Mouse (Mus musculus) heart, postnatal 0 days (tissue): ENCODE measurements around the gene Tbxas1. TPM values are rescaled to one million over a fixed set of nuclear protein-coding genes. Genes with fewer than 3 reads are reported as not detected.

Source experiments
- ATAC-seq: fragments of 200-750 bp; cut with Nextera tagmentation; 2 replicates; pipeline ENCODE4 v1.8.0; 2017; ENCODE audit warnings: low read depth, moderate number of reproducible peaks, moderate library complexity; ENCODE audit not compliant: insufficient read depth
- DNase-seq: peaks from one replicate; pipeline ENCODE4 v3.0.0-alpha.2; 2016; ENCODE audit warnings: low spot score
- H3K27ac ChIP-seq: fragments of 300-500 bp; sonication (generic); 2 replicates; pipeline ENCODE4 v1.5.1; 2014; ENCODE audit warnings: low read depth, mild to moderate bottlenecking
- H3K27me3 ChIP-seq: fragments of 300-500 bp; sonication (generic); 2 replicates; pipeline ENCODE4 v1.6.1; 2014; ENCODE audit warnings: low read length, mixed read lengths; ENCODE audit not compliant: control insufficient read depth, insufficient read depth
- H3K36me3 ChIP-seq: fragments of 300-500 bp; sonication (generic); replicated peaks from 2 replicates; pipeline ENCODE4 v1.6.1; 2014; ENCODE audit warnings: low read length, mixed read lengths; ENCODE audit not compliant: control insufficient read depth, insufficient read depth
- H3K4me1 ChIP-seq: fragments of 300-500 bp; sonication (generic); 2 replicates; pipeline ENCODE4 v1.6.1; 2014; ENCODE audit warnings: antibody characterized with exemption; ENCODE audit not compliant: control insufficient read depth, insufficient read depth
- H3K4me2 ChIP-seq: fragments of 300-500 bp; sonication (generic); 2 replicates; pipeline ENCODE4 v1.6.1; 2014; ENCODE audit warnings: low read depth, mild to moderate bottlenecking, low read length, moderate library complexity
- H3K4me3 ChIP-seq: fragments of 300-500 bp; sonication (generic); 2 replicates; pipeline ENCODE4 v1.5.1; 2014; ENCODE audit warnings: low read depth, low read length
- H3K9ac ChIP-seq: fragments of 300-500 bp; sonication (generic); replicated peaks from 2 replicates; pipeline ENCODE4 v1.6.1; 2014; ENCODE audit warnings: low read depth, low read length, mixed read lengths
- H3K9me3 ChIP-seq: fragments of 300-500 bp; sonication (generic); replicated peaks from 2 replicates; pipeline ENCODE4 v1.6.1; 2016; ENCODE audit warnings: low read length; ENCODE audit not compliant: control insufficient read depth
- CTCF ChIP-seq: IDR thresholded peaks from 2 replicates; pipeline ENCODE4 v1.5.1; 2016; ENCODE audit warnings: antibody characterized with exemption, control low read depth, low read depth
- EP300 ChIP-seq: IDR thresholded peaks from 2 replicates; pipeline ENCODE4 v1.6.1; 2016; ENCODE audit warnings: antibody characterized with exemption, low read depth
- WGBS: fragments of 180-500 bp; shearing (Covaris S2); extraction: QIAGEN DNeasy Blood & Tissue Kit; methylation state at CpG from one replicate; pipeline ENCODE4 v1.1.7; 2014; 5-methylcytosine and 5-hydroxymethylcytosine counted together
- polyA plus RNA-seq: library from polyadenylated mRNA; unstranded; fragments of >200 nt; fragmentation: Nextera tagmentation; extraction: Ambion mirVana; gene quantifications from 2 replicates; pipeline ENCODE4 v1.2.1, GENCODE M21; 2015
- total RNA-seq: library from RNA; depleted of rRNA; stranded (reverse); fragments of >200 nt; gene quantifications from 2 replicates; pipeline ENCODE4 v1.2.3, GENCODE M21; 2014; ENCODE audit warnings: low replicate concordance

Tbxas1 gene
- total and polyA plus RNA-seq, 2 experiments from 2014 or later = 0.64 to 1.6 TPM

- Histone ChIP-seq H3K9ac (no peak overlapping the region), H3K27ac (no peak overlapping the region), H3K4me2 (no peak overlapping the region), H3K27me3 (no peaks in the 10 kb centered on the region), H3K36me3 (no peaks in the 10 kb centered on the region), H3K4me3 (no peak overlapping the region), H3K4me1 (peaks cover 44% of the 10 kb centered on the region), H3K9me3 (no peaks in the 10 kb centered on the region)
- 81% methylated on average over 1 of the region's 1 CpGs for WGBS
- ATAC-seq (no peak), DNase-seq (no peak)
- TF ChIP-seq CTCF (no peak), EP300 (no peak)
Observed at GRCm38 (mm10) chr6:38840780-38841179, 34.4 kb upstream of the Tbxas1 start.

- TF ChIP-seq EP300 = no peak
- no peak overlapping the region for H3K4me2 ChIP-seq
- 65% methylated on average over 3 of the region's 3 CpGs for WGBS
- no peak overlapping the region for H3K4me3 ChIP-seq
- peaks cover 52% of the 10 kb centered on the region for H3K4me1 ChIP-seq
- peak overlapping the region; percentile 40; the same call in 1 of the 2 replicates for H3K27ac ChIP-seq
- ATAC-seq (0 out of 2 replicates have a peak, but pooled peaks have one; percentile 32), DNase-seq (no peak)
- H3K9ac ChIP-seq = no peak overlapping the region
- H3K9me3 ChIP-seq = no peaks in the 10 kb centered on the region
- no peaks in the 10 kb centered on the region for H3K27me3 ChIP-seq
- no peaks in the 10 kb centered on the region for H3K36me3 ChIP-seq
Observed at GRCm38 (mm10) chr6:38841551-38841950, 33.7 kb upstream of the Tbxas1 start.

GRCm38 (mm10) chr6:38845117-38845516 lies 30.1 kb upstream of the Tbxas1 start:
- TF ChIP-seq CTCF = no peak
- no peak for TF ChIP-seq EP300

GRCm38 (mm10) chr6:38845876-38846275 lies 29.3 kb upstream of the Tbxas1 start:
- Histone ChIP-seq H3K4me3 (no peak overlapping the region), H3K4me1 (peaks cover 72% of the 10 kb centered on the region), H3K9me3 (no peaks in the 10 kb centered on the region), H3K9ac (no peak overlapping the region), H3K4me2 (no peak overlapping the region), H3K27me3 (no peaks in the 10 kb centered on the region), H3K36me3 (no peaks in the 10 kb centered on the region), H3K27ac (peak overlapping the region; percentile 63; the same call in 1 of the 2 replicates)
- TF ChIP-seq CTCF = no peak
- TF ChIP-seq EP300 = no peak
- DNase-seq (no peak), ATAC-seq (no peak)
- WGBS = 61% methylated on average over 5 of the region's 5 CpGs

More at GRCm38 (mm10) chr6:38845117-38845516, 30.1 kb upstream of the Tbxas1 start:
- peaks cover 79% of the 10 kb centered on the region for H3K4me1 ChIP-seq
- WGBS = 35% methylated on average over 1 of the region's 1 CpGs
- 0 out of 2 replicates have a peak overlapping the region, but pooled peaks have one; percentile 63 for H3K27ac ChIP-seq
- no peaks in the 10 kb centered on the region for H3K9me3 ChIP-seq
- H3K4me2 ChIP-seq = no peak overlapping the region
- no peaks in the 10 kb centered on the region for H3K36me3 ChIP-seq
- no peak overlapping the region for H3K9ac ChIP-seq
- DNase-seq (no peak), ATAC-seq (no peak)
- no peak overlapping the region for H3K4me3 ChIP-seq
- H3K27me3 ChIP-seq = no peaks in the 10 kb centered on the region

DNA sequence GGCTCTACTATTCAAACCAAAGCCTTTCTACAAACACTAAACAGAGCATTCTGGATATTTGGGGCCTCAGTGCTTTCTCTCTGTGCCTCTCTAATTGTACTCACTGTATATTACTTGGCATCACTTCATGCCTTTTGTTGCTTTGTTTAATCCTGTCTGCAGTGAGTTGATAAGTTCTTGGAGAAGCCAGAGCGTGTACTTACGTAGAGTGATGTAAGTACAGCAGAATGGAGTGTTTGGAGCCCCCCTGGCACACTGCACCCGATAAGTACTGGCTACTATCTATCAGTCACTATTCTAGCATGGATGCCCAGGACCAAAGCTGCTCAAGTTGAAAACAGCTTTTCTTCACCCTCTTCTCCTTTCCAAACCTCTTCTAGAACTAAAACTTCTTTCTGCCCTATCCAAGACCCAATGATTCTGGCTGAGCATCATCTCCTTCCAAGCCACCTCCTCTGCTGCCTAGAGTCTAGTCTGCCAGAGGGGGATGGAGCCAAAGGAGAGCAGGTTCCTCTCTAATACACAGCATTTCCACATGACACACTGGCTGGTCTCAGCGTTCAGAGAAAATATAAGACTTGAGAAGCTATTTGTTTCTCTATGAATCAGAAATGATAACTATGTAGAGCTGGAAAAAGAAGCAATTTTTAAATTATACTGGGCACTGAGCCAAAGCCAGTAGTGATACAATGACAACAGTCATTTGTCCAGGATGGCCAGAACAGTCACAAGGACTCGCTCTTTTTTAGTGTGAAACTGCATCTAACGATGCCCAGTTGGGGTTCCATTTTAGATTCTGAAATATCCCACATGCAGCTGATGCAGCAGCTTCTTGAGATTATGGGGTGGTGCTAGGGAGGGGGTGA lies 28.6 kb upstream of the Tbxas1 start:
- 30% methylated on average over 6 of the region's 6 CpGs for WGBS
- no peak for DNase-seq
- TF ChIP-seq EP300 = no peak
- no peak for TF ChIP-seq CTCF
- no peaks in the 10 kb centered on the region for H3K27me3 ChIP-seq
- ATAC-seq = no peak
- no peak overlapping the region for H3K4me2 ChIP-seq
- H3K36me3 ChIP-seq = no peaks in the 10 kb centered on the region
- H3K27ac ChIP-seq = peak overlapping the region; percentile 63
- no peak overlapping the region for H3K4me3 ChIP-seq
- H3K9ac ChIP-seq = no peak overlapping the region
- H3K4me1 ChIP-seq = peaks cover 67% of the 10 kb centered on the region
- no peaks in the 10 kb centered on the region for H3K9me3 ChIP-seq
